Mouse (Mus musculus) hindbrain, embryonic 16.5 days (tissue): Measurements from ENCODE around the gene Pcgf1. TPM values are rescaled to one million over a fixed set of nuclear protein-coding genes. Genes with fewer than 3 reads are reported as not detected.
A peak's percentile ranks its signal among the peaks of the same experiment; 100 is the strongest.

Experiments
- ATAC-seq: fragments of 200-750 bp; cut with Nextera tagmentation; 2 replicates; pipeline ENCODE4 v1.8.0; 2017; ENCODE audit warnings: moderate TSS enrichment, moderate library complexity
- H3K27ac ChIP-seq: fragments of 300-500 bp; sonication (generic); 2 replicates; pipeline ENCODE4 v1.5.1; 2014; ENCODE audit warnings: low read depth, mild to moderate bottlenecking, control low read depth, low read length, moderate library complexity
- H3K27me3 ChIP-seq: fragments of 300-500 bp; sonication (generic); replicated peaks from 2 replicates; pipeline ENCODE4 v1.6.1; 2014; ENCODE audit warnings: low read length; ENCODE audit not compliant: control insufficient read depth, insufficient read depth
- H3K36me3 ChIP-seq: fragments of 300-500 bp; sonication (generic); 2 replicates; pipeline ENCODE4 v1.6.1; 2014; ENCODE audit warnings: mild to moderate bottlenecking, low read length, moderate library complexity, mixed read lengths; ENCODE audit not compliant: control insufficient read depth, insufficient read depth
- H3K4me1 ChIP-seq: fragments of 300-500 bp; sonication (generic); 2 replicates; pipeline ENCODE4 v1.6.1; 2014; ENCODE audit warnings: low read depth, low read length; ENCODE audit not compliant: control insufficient read depth, insufficient read depth
- H3K4me2 ChIP-seq: fragments of 300-500 bp; sonication (generic); 2 replicates; pipeline ENCODE4 v1.6.1; 2014; ENCODE audit warnings: mild to moderate bottlenecking, low read length, control low read depth, moderate library complexity
- H3K4me3 ChIP-seq: fragments of 300-500 bp; sonication (generic); 2 replicates; pipeline ENCODE4 v1.5.1; 2014; ENCODE audit warnings: mild to moderate bottlenecking, low read length, control low read depth, moderate library complexity
- H3K9ac ChIP-seq: fragments of 300-500 bp; sonication (generic); 2 replicates; pipeline ENCODE4 v1.6.1; 2014; ENCODE audit warnings: low read depth, mild to moderate bottlenecking, control low read depth, low read length, moderate library complexity
- H3K9me3 ChIP-seq: fragments of 300-500 bp; sonication (generic); 2 replicates; pipeline ENCODE4 v1.6.1; 2014; ENCODE audit warnings: mild to moderate bottlenecking, low read length, moderate library complexity; ENCODE audit not compliant: control insufficient read depth
- WGBS: fragments of 180-500 bp; shearing (Covaris S2); extraction: QIAGEN DNeasy Blood & Tissue Kit; methylation state at CpG from one replicate; pipeline ENCODE4 v1.1.7; 2014; 5-methylcytosine and 5-hydroxymethylcytosine counted together
- microRNA counts: library from miRNA; unstranded; fragments of <30 nt; microRNA quantifications from one replicate; lab custom pipeline; 2016
- microRNA-seq: library from miRNA; unstranded; fragments of <30 nt; microRNA quantifications from one replicate; pipeline ENCODE4, GENCODE M21; 2017
- polyA plus RNA-seq: library from polyadenylated mRNA; unstranded; fragments of >200 nt; fragmentation: Nextera tagmentation; extraction: Ambion mirVana; gene quantifications from 2 replicates; pipeline ENCODE4 v1.2.1, GENCODE M21; 2015

Pcgf1 gene
- polyA plus RNA-seq, 1 experiment from 2014 or later, result 48.8 TPM

DNA sequence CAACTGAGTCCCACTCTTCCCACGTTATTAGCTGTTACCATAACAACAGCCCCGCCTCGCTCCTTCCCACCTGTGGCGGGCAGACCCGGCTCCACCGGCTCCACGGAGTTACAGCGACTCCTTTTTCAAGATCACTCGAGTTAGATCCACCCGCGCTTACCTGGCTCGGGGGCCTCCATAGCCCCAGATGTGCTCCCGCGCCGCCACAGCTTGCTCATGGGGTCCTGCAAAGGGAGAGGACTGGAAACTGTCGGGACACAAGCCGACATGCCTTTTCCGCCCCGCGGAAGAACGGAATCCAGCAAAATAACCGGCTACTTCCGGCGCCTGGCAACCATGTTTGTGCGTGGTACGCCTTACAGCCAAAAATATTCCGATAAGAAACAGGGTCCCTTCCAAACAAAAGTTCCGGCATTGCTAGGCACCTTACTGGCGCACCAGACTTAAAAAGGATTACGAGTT, 47.2 kb downstream of the Pcgf1 start:
- H3K4me1 ChIP-seq, result peaks cover 33% of the 10 kb centered on the region
- no peaks in the 10 kb centered on the region for H3K27me3 ChIP-seq
- H3K36me3 ChIP-seq, result peaks cover 2% of the 10 kb centered on the region; the same call in 1 of the 2 replicates
- H3K9me3 ChIP-seq, result no peaks in the 10 kb centered on the region
- H3K4me3 ChIP-seq, result peak overlapping the region; percentile 89
- ATAC-seq, result peak; percentile 40
- peak overlapping the region; percentile 77 for H3K9ac ChIP-seq
- peak overlapping the region; percentile 66 for H3K27ac ChIP-seq
- WGBS, result under 1% methylated on average over 30 of the region's 30 CpGs
- H3K4me2 ChIP-seq, result peak overlapping the region; percentile 94

DNA sequence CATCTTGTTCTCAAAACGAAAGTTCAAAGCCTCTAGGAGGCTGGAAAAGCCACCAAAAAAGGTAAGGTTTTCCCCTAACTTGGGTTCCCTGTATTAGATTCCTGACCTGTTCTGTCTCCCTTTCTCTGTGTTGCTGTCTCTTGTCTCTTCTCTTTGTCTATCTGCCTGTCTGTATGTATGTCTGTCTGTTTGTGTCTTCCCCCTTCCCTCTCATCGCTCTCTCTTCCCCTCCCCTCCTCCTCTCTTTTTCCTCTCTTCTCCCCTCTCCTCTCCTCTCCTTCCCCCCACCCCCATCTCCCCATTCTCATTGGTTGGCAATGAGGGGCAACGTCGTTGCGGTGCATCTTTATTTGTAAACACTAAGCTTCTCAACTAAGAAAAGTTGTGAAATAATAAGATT, 47.7 kb downstream of the Pcgf1 start, which contains the start of gene Ino80b:
Gene Ino80b (minus strand): TSS at position 101 of the 400 bp plus-strand sequence.
- Histone ChIP-seq H3K4me1 (peaks cover 29% of the 10 kb centered on the region), H3K27ac (peak within 1 kb of the TSS; percentile 66), H3K9me3 (no peaks in the 10 kb centered on the region), H3K4me2 (peak within 1 kb of the TSS; percentile 94), H3K4me3 (peak within 1 kb of the TSS; percentile 89), H3K27me3 (no peaks in the 10 kb centered on the region), H3K9ac (peak within 1 kb of the TSS; percentile 77), H3K36me3 (peaks cover 2% of the 10 kb centered on the region; the same call in 1 of the 2 replicates)
- no peak for ATAC-seq
- WGBS, result 30% methylated on average over 5 of the region's 5 CpGs

- Histone ChIP-seq H3K9ac (no peak overlapping the region), H3K4me1 (peaks cover 18% of the 10 kb centered on the region), H3K9me3 (no peaks in the 10 kb centered on the region), H3K4me3 (no peak overlapping the region), H3K36me3 (peaks cover 2% of the 10 kb centered on the region; the same call in 1 of the 2 replicates), H3K27ac (no peak overlapping the region), H3K27me3 (no peaks in the 10 kb centered on the region), H3K4me2 (no peak overlapping the region)
- ATAC-seq, result no peak
- 94% methylated on average over 5 of the region's 5 CpGs for WGBS
Measured at GRCm38 (mm10) chr6:83127419-83127818, 49.8 kb downstream of the Pcgf1 start.

MicroRNA genes within 50 kb of the gene (microRNA counts, 519-probe panel; counts per million panel counts)
- 1,875 counts per million, percentile 22 among the panel's probes with 10 or more counts for microRNA mmu-miR-3470a+mmu-miR-3470b (lab: Ali Mortazavi, UCI)

Small RNA genes within 50 kb of the gene (microRNA-seq; reads per million reads assigned to microRNA genes)
- gene Mir3470a (not detected), gene Mir7040 (not detected)

Other genes with a start within 250 kb of the Pcgf1 start
- gene Sema4f, start 138.1 kb upstream of the Pcgf1 start, polyA plus RNA-seq, result 21.9 and 24.8 TPM in 2 replicates
- 0.41 TPM in 1 of 2 replicates, not detected in the other for gene M1ap, start 131.0 kb upstream of the Pcgf1 start, polyA plus RNA-seq
- 2.1 and 2.2 TPM in 2 replicates for gene Dok1, start 44.4 kb upstream of the Pcgf1 start, polyA plus RNA-seq
- gene Loxl3, start 43.7 kb upstream of the Pcgf1 start, polyA plus RNA-seq, result 7.1 and 8.5 TPM in 2 replicates
- 179 and 193 TPM in 2 replicates for gene Aup1, start 23.3 kb upstream of the Pcgf1 start, polyA plus RNA-seq
- 85.6 and 88.5 TPM in 2 replicates for gene Htra2, start 22.6 kb upstream of the Pcgf1 start, polyA plus RNA-seq
- 0.28 and 0.71 TPM in 2 replicates for gene Dqx1, start 20.0 kb upstream of the Pcgf1 start, polyA plus RNA-seq
- 0.16 and 0.40 TPM in 2 replicates for gene Tlx2, start 7.6 kb upstream of the Pcgf1 start, polyA plus RNA-seq
- not detected in 2 replicates for gene Lbx2, start 8.5 kb downstream of the Pcgf1 start, polyA plus RNA-seq
- 4.2 and 6.1 TPM in 2 replicates for gene Ccdc142, start 23.7 kb downstream of the Pcgf1 start, polyA plus RNA-seq
- gene Gm42688, start 23.7 kb downstream of the Pcgf1 start, polyA plus RNA-seq, result 4.9 TPM in 2 replicates
- 107 and 117 TPM in 2 replicates for gene Mrpl53, start 31.2 kb downstream of the Pcgf1 start, polyA plus RNA-seq
- 6.4 and 21.1 TPM in 2 replicates for gene Mogs, start 37.6 kb downstream of the Pcgf1 start, polyA plus RNA-seq
- 146 and 148 TPM in 2 replicates for gene Wbp1, start 43.7 kb downstream of the Pcgf1 start, polyA plus RNA-seq
- 13.5 and 14.7 TPM in 2 replicates for gene Ino80b, start 47.6 kb downstream of the Pcgf1 start, polyA plus RNA-seq
- 18.9 and 20.3 TPM in 2 replicates for gene Rtkn, start 57.6 kb downstream of the Pcgf1 start, polyA plus RNA-seq
- gene Wdr54, start 78.5 kb downstream of the Pcgf1 start, polyA plus RNA-seq, result 19.3 and 21.1 TPM in 2 replicates
- 11.0 and 12.9 TPM in 2 replicates for gene 1700003E16Rik, start 78.5 kb downstream of the Pcgf1 start, polyA plus RNA-seq
- gene Dctn1, start 88.1 kb downstream of the Pcgf1 start, polyA plus RNA-seq, result 155 and 167 TPM in 2 replicates
- gene Slc4a5, start 142.0 kb downstream of the Pcgf1 start, polyA plus RNA-seq, result 2.5 and 2.8 TPM in 2 replicates
- 33.4 and 34.3 TPM in 2 replicates for gene Mthfd2, start 248.0 kb downstream of the Pcgf1 start, polyA plus RNA-seq
- 19.4 and 23.9 TPM in 2 replicates for gene Mob1a, start 248.1 kb downstream of the Pcgf1 start, polyA plus RNA-seq